Mouse (Mus musculus) thymus, postnatal 10 days (tissue): ENCODE measurements around the gene Spag8.

ENCODE experiments used
- DNase-seq, 2 experiments: peaks; one replicate each; pipeline ENCODE4 v3.0.0; 2021; ENCODE audit warnings: low spot score in 2 of 2

Spag8 gene

GRCm38 (mm10) chr4:43652726-43653125 is 668 bp downstream of the Spag8 start:
- no peak for DNase-seq

GRCm38 (mm10) chr4:43649783-43650182 is 3.6 kb downstream of the Spag8 start:
- DNase-seq: no peak

- no peak for DNase-seq
Observed at GRCm38 (mm10) chr4:43640491-43640890, 12.9 kb downstream of the Spag8 start.

- no peak for DNase-seq
Observed at GRCm38 (mm10) chr4:43640076-43640475, 13.3 kb downstream of the Spag8 start.

GRCm38 (mm10) chr4:43636751-43637150 is 16.6 kb downstream of the Spag8 start:
- DNase-seq: no peak

- DNase-seq: no peak
Observed at GRCm38 (mm10) chr4:43634621-43635374, 18.6 kb downstream of the Spag8 start.

GRCm38 (mm10) chr4:43633736-43634135 is 19.7 kb downstream of the Spag8 start:
- DNase-seq: no peak

- no peak for DNase-seq
Observed at GRCm38 (mm10) chr4:43633296-43633695, 20.1 kb downstream of the Spag8 start.

GRCm38 (mm10) chr4:43631956-43632920 is 21.2 kb downstream of the Spag8 start:
- no peak for DNase-seq

- no peak for DNase-seq
Observed at GRCm38 (mm10) chr4:43631046-43631955, 22.1 kb downstream of the Spag8 start, which contains the start of gene Npr2. TSS of gene Npr2 (plus strand) at chr4:43631935.

- DNase-seq: no peak
Observed at GRCm38 (mm10) chr4:43630671-43631045, 22.7 kb downstream of the Spag8 start.

- peak; percentile 36 to 73 for DNase-seq
Observed at GRCm38 (mm10) chr4:43630030-43630581, 23.3 kb downstream of the Spag8 start.

- DNase-seq: no peak
Observed at GRCm38 (mm10) chr4:43629106-43629817, 24.1 kb downstream of the Spag8 start.

GRCm38 (mm10) chr4:43620146-43620778 is 33.1 kb downstream of the Spag8 start:
- no peak for DNase-seq

GRCm38 (mm10) chr4:43613060-43613730 is 40.2 kb downstream of the Spag8 start:
- DNase-seq: no peak

- DNase-seq: no peak
Observed at GRCm38 (mm10) chr4:43612534-43612933, 40.9 kb downstream of the Spag8 start.

GRCm38 (mm10) chr4:43604751-43605685 is 48.4 kb downstream of the Spag8 start:
- no peak for DNase-seq

- no peak for DNase-seq
Observed at GRCm38 (mm10) chr4:43604099-43604498, 49.3 kb downstream of the Spag8 start.
